Mouse (Mus musculus): ENCODE results near the gene Glipr2. TPM values are rescaled to one million over a fixed set of nuclear protein-coding genes. Genes with fewer than 3 reads are reported as not detected.

Gene Glipr2
- total RNA-seq (2012; rRNA removed), result 47.6 and 60.3 TPM in 2 replicates
- 138 and 146 TPM in 2 replicates for total RNA-seq (2014; rRNA removed)
- polyA plus RNA-seq (2012; ENCODE audit: insufficient read length, low read depth), result 57.2 and 62.8 TPM in 2 replicates

GRCm38 (mm10) chr4:43957292-43957845 is at the start of gene Glipr2:
TSS of gene Glipr2 (plus strand) at chr4:43957401.
- peaks cover 0 to 16% of the 10 kb centered on the region in 2 experiments for H3K36me3 ChIP-seq (replicated peaks in 1 of 2; ENCODE audit: control insufficient read depth in 1 of 2, insufficient read depth in 1 of 2, low read length in 1 of 2)
- dilution Hi-C loops (cut with MboI; ENCODE audit: extremely low pct_ligation_motif_present, extremely low pct_unique_long_range_greater_than_20kb, low sequenced_read_pairs) (no loop called here), in situ Hi-C loops (cut with MboI; ENCODE audit: low pct_ligation_motif_present, low pct_unique_long_range_greater_than_20kb, low sequenced_read_pairs) (loop anchor here (5.0 kb wide), 1 partner anchor 35 kb away; no protein-coding TSS in a partner anchor)
- H3K79me2 ChIP-seq (replicated peaks; ENCODE audit: control insufficient read depth, extremely low read depth, insufficient read depth, poor library complexity, severe bottlenecking), result peaks cover 16% of the 10 kb centered on the region
- peak within 1 kb of the TSS; percentile 95 for H3K27ac ChIP-seq (ENCODE audit: insufficient read depth, low read depth)
- peak within 1 kb of the TSS; percentile 100 for H3K4me2 ChIP-seq (ENCODE audit: insufficient read depth, low read depth, poor library complexity, severe bottlenecking)
- H3K27me3 ChIP-seq (replicated peaks), result no peaks in the 10 kb centered on the region
- no peaks in the 10 kb centered on the region for H3K9me3 ChIP-seq (replicated peaks; ENCODE audit: low read length)
- H3K9ac ChIP-seq (ENCODE audit: insufficient read depth, low read depth), result peak within 1 kb of the TSS; percentile 72
- DNase-seq (ENCODE audit: extremely low read depth), result peak; percentile 95
- peaks cover 2 to 37% of the 10 kb centered on the region in 2 experiments; a peak in 3 of 4 replicates for H3K4me1 ChIP-seq (ENCODE audit: control insufficient read depth in 1 of 2, insufficient read depth in 2 of 2)
- no peak for TF ChIP-seq JUND (conservative IDR thresholded peaks at IDR 0.05; ENCODE audit: low read depth, low read length)
- TF ChIP-seq MXI1 (IDR thresholded peaks at IDR 0.05; ENCODE audit: low read depth, low read length), result peak; percentile 79; the same call in 1 of the 2 replicates
- TF ChIP-seq RCOR1 (conservative IDR thresholded peaks at IDR 0.05; ENCODE audit: low read depth, low read length), result no peak
- TF ChIP-seq CTCF (conservative IDR thresholded peaks at IDR 0.05 in 1 of 2, IDR thresholded peaks at IDR 0.05 in 1 of 2; ENCODE audit: low read depth in 2 of 2, low read length in 2 of 2), result peak; percentile 70 to 86
- TF ChIP-seq ETS1 (conservative IDR thresholded peaks at IDR 0.05; ENCODE audit: low read depth, low read length), result peak; percentile 73; the same call in 1 of the 2 replicates
- TF ChIP-seq MAFK (IDR thresholded peaks at IDR 0.05; ENCODE audit: insufficient replicate concordance, low read length), result no peak
- no peak for TF ChIP-seq MAX (IDR thresholded peaks at IDR 0.05; ENCODE audit: low read length)
- TF ChIP-seq ZMIZ1 (IDR thresholded peaks at IDR 0.05; ENCODE audit: low read depth, low read length), result no peak
- peak; percentile 62 for TF ChIP-seq POLR2A (IDR thresholded peaks at IDR 0.05; ENCODE audit: low read depth, low read length)
- TF ChIP-seq NRF1 (IDR thresholded peaks at IDR 0.05; ENCODE audit: low read depth, low read length), result peak; percentile 71
- TF ChIP-seq SIN3A (IDR thresholded peaks at IDR 0.05; ENCODE audit: low read length), result no peak
- no peak for TF ChIP-seq E2F4 (IDR thresholded peaks at IDR 0.05; ENCODE audit: insufficient replicate concordance, low read depth, low read length)
- TF ChIP-seq ELF1 (IDR thresholded peaks at IDR 0.05; ENCODE audit: low read depth, low read length), result peak; percentile 18; the same call in 1 of the 2 replicates
- TF ChIP-seq TCF12 (IDR thresholded peaks at IDR 0.05; ENCODE audit: low read depth, low read length), result peak; percentile 69
- TF ChIP-seq BHLHE40 (IDR thresholded peaks at IDR 0.05; ENCODE audit: low read depth, low read length), result peak; percentile 77
- no peak; the same call in 1 of the 2 replicates for TF ChIP-seq HCFC1 (IDR thresholded peaks at IDR 0.05; ENCODE audit: low read depth, low read length)
- no peak for TF ChIP-seq ZC3H11A (IDR thresholded peaks at IDR 0.05; ENCODE audit: low read depth, low read length)
- TF ChIP-seq CHD2 (IDR thresholded peaks at IDR 0.05; ENCODE audit: low read length), result peak; percentile 33
- peak; percentile 62 for TF ChIP-seq RAD21 (IDR thresholded peaks at IDR 0.05; ENCODE audit: low read depth, low read length)
- TF ChIP-seq SMC3 (IDR thresholded peaks at IDR 0.05; ENCODE audit: low read depth, low read length), result peak; percentile 73
- no peak for TF ChIP-seq MEF2A (IDR thresholded peaks at IDR 0.05; ENCODE audit: borderline replicate concordance, low read depth, low read length)
- TF ChIP-seq ZKSCAN1 (IDR thresholded peaks at IDR 0.05; ENCODE audit: borderline replicate concordance, low read depth, low read length), result no peak
- TF ChIP-seq IRF4 (IDR thresholded peaks at IDR 0.05; ENCODE audit: low read depth, low read length), result peak; percentile 39; the same call in 1 of the 2 replicates
- H3K4me3 ChIP-seq (replicated peaks in 1 of 3; ENCODE audit: low read depth in 2 of 3, low read length in 2 of 3, poor library complexity in 1 of 3), result peak within 1 kb of the TSS; percentile 69 to 91 (median 77)

Measured in CH12.LX (cell line).